Mouse (Mus musculus) bone marrow macrophage, adult 2 months (primary cell): ENCODE measurements around the gene Tor1b. TPM values are rescaled to one million over a fixed set of nuclear protein-coding genes. Genes with fewer than 3 reads are reported as not detected.

Experiments used
- H3K27ac ChIP-seq: 2 replicates; pipeline ENCODE4 v1.5.1; 2012; ENCODE audit warnings: low read depth, low read length; ENCODE audit not compliant: insufficient read depth
- H3K4me1 ChIP-seq: 2 replicates; pipeline ENCODE4 v1.6.1; 2012; ENCODE audit warnings: low read length; ENCODE audit not compliant: control insufficient read depth, insufficient read depth
- H3K4me3 ChIP-seq: 2 replicates; pipeline ENCODE4 v1.5.1; 2012; ENCODE audit warnings: mild to moderate bottlenecking, low read length, moderate library complexity; ENCODE audit not compliant: insufficient read depth
- CTCF ChIP-seq: IDR thresholded peaks from 2 replicates; pipeline ENCODE4 v1.5.1; 2012; ENCODE audit warnings: low read depth, mild to moderate bottlenecking, low read length, moderate library complexity
- POLR2A ChIP-seq: IDR thresholded peaks from 2 replicates; pipeline ENCODE4 v1.6.1; 2012; ENCODE audit warnings: mild to moderate bottlenecking, low read depth, low read length, borderline replicate concordance
- polyA plus RNA-seq: library from polyadenylated mRNA; stranded (reverse); fragments of >200 nt; gene quantifications from 2 replicates; pipeline ENCODE4 v1.2.4, GENCODE M21; 2012; ENCODE audit not compliant: missing spikeins, insufficient read depth, insufficient read length

Gene Tor1b
- polyA plus RNA-seq, 1 experiment, result 28.3 TPM

GRCm38 (mm10) chr2:31006434-31006833, 53.7 kb downstream of the Tor1b start:
- Histone ChIP-seq H3K4me1 (peaks cover 4% of the 10 kb centered on the region; the same call in 1 of the 2 replicates), H3K4me3 (no peak overlapping the region), H3K27ac (no peak overlapping the region)
- TF ChIP-seq POLR2A (no peak), CTCF (no peak)

DNA sequence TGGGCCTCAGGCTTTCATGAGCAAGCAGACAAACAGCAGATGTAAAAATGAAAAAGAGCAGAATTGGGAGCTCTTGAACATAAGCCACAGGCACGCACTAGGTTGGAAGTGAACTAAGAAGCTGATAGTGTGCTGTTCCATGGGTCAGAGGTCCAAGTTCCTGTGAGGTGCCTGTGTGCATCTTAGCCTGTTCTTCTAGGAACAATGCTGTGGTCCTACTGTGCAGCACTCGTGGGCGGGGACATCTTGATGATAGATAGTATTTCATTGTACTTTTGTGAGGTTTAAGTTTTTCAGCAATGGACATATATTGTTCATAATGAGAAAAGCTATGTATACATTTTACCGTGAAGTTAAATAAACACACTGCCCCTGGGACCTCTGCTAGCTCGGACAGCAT, 54.4 kb downstream of the Tor1b start:
- no peak overlapping the region for H3K4me3 ChIP-seq
- TF ChIP-seq POLR2A (no peak), CTCF (no peak)
- peaks cover 4% of the 10 kb centered on the region; the same call in 1 of the 2 replicates for H3K4me1 ChIP-seq
- no peak overlapping the region for H3K27ac ChIP-seq

Other genes with a start within 250 kb of the Tor1b start
- gene 1700001O22Rik, start 149.3 kb upstream of the Tor1b start, polyA plus RNA-seq, result not detected in 2 replicates
- gene Ntmt1, start 145.1 kb upstream of the Tor1b start, polyA plus RNA-seq, result 7.4 and 9.3 TPM in 2 replicates
- 19.2 and 19.6 TPM in 2 replicates for gene Asb6, start 122.6 kb upstream of the Tor1b start, polyA plus RNA-seq
- gene Prrx2, start 118.0 kb upstream of the Tor1b start, polyA plus RNA-seq, result 0.63 TPM in 1 of 2 replicates, not detected in the other
- gene Ptges, start 23.1 kb upstream of the Tor1b start, polyA plus RNA-seq, result 0.80 and 2.7 TPM in 2 replicates
- gene Tor1a, start 15.0 kb downstream of the Tor1b start, polyA plus RNA-seq, result 45.2 and 53.7 TPM in 2 replicates
- gene BC005624, start 29.2 kb downstream of the Tor1b start, polyA plus RNA-seq, result 90.8 and 96.9 TPM in 2 replicates
- 7.1 and 9.7 TPM in 2 replicates for gene Usp20, start 29.3 kb downstream of the Tor1b start, polyA plus RNA-seq
- gene Fnbp1, start 189.0 kb downstream of the Tor1b start, polyA plus RNA-seq, result 255 and 258 TPM in 2 replicates
- 66.1 and 80.8 TPM in 2 replicates for gene Gpr107, start 199.4 kb downstream of the Tor1b start, polyA plus RNA-seq